Mouse (Mus musculus) heart, postnatal 0 days (tissue): ENCODE measurements around the gene Trmt1. TPM values are rescaled to one million over a fixed set of nuclear protein-coding genes. Genes with fewer than 3 reads are reported as not detected.
A peak's percentile ranks its signal among the peaks of the same experiment; 100 is the strongest.

Experiments used
- ATAC-seq: fragments of 200-750 bp; cut with Nextera tagmentation; 2 replicates; pipeline ENCODE4 v1.8.0; 2017; ENCODE audit warnings: low read depth, moderate number of reproducible peaks, moderate library complexity; ENCODE audit not compliant: insufficient read depth
- DNase-seq: peaks from one replicate; pipeline ENCODE4 v3.0.0-alpha.2; 2016; ENCODE audit warnings: low spot score
- H3K27ac ChIP-seq: fragments of 300-500 bp; sonication (generic); 2 replicates; pipeline ENCODE4 v1.5.1; 2014; ENCODE audit warnings: low read depth, mild to moderate bottlenecking
- H3K27me3 ChIP-seq: fragments of 300-500 bp; sonication (generic); 2 replicates; pipeline ENCODE4 v1.6.1; 2014; ENCODE audit warnings: low read length, mixed read lengths; ENCODE audit not compliant: control insufficient read depth, insufficient read depth
- H3K36me3 ChIP-seq: fragments of 300-500 bp; sonication (generic); replicated peaks from 2 replicates; pipeline ENCODE4 v1.6.1; 2014; ENCODE audit warnings: low read length, mixed read lengths; ENCODE audit not compliant: control insufficient read depth, insufficient read depth
- H3K4me1 ChIP-seq: fragments of 300-500 bp; sonication (generic); 2 replicates; pipeline ENCODE4 v1.6.1; 2014; ENCODE audit warnings: antibody characterized with exemption; ENCODE audit not compliant: control insufficient read depth, insufficient read depth
- H3K4me2 ChIP-seq: fragments of 300-500 bp; sonication (generic); 2 replicates; pipeline ENCODE4 v1.6.1; 2014; ENCODE audit warnings: low read depth, mild to moderate bottlenecking, low read length, moderate library complexity
- H3K4me3 ChIP-seq: fragments of 300-500 bp; sonication (generic); 2 replicates; pipeline ENCODE4 v1.5.1; 2014; ENCODE audit warnings: low read depth, low read length
- H3K9ac ChIP-seq: fragments of 300-500 bp; sonication (generic); replicated peaks from 2 replicates; pipeline ENCODE4 v1.6.1; 2014; ENCODE audit warnings: low read depth, low read length, mixed read lengths
- H3K9me3 ChIP-seq: fragments of 300-500 bp; sonication (generic); replicated peaks from 2 replicates; pipeline ENCODE4 v1.6.1; 2016; ENCODE audit warnings: low read length; ENCODE audit not compliant: control insufficient read depth
- CTCF ChIP-seq: IDR thresholded peaks from 2 replicates; pipeline ENCODE4 v1.5.1; 2016; ENCODE audit warnings: antibody characterized with exemption, control low read depth, low read depth
- EP300 ChIP-seq: IDR thresholded peaks from 2 replicates; pipeline ENCODE4 v1.6.1; 2016; ENCODE audit warnings: antibody characterized with exemption, low read depth
- WGBS: fragments of 180-500 bp; shearing (Covaris S2); extraction: QIAGEN DNeasy Blood & Tissue Kit; methylation state at CpG from one replicate; pipeline ENCODE4 v1.1.7; 2014; 5-methylcytosine and 5-hydroxymethylcytosine counted together
- polyA plus RNA-seq: library from polyadenylated mRNA; unstranded; fragments of >200 nt; fragmentation: Nextera tagmentation; extraction: Ambion mirVana; gene quantifications from 2 replicates; pipeline ENCODE4 v1.2.1, GENCODE M21; 2015
- total RNA-seq: library from RNA; depleted of rRNA; stranded (reverse); fragments of >200 nt; gene quantifications from 2 replicates; pipeline ENCODE4 v1.2.3, GENCODE M21; 2014; ENCODE audit warnings: low replicate concordance

Trmt1 gene
- total and polyA plus RNA-seq, 2 experiments from 2014 or later, result 29.5 to 98.3 TPM

DNA sequence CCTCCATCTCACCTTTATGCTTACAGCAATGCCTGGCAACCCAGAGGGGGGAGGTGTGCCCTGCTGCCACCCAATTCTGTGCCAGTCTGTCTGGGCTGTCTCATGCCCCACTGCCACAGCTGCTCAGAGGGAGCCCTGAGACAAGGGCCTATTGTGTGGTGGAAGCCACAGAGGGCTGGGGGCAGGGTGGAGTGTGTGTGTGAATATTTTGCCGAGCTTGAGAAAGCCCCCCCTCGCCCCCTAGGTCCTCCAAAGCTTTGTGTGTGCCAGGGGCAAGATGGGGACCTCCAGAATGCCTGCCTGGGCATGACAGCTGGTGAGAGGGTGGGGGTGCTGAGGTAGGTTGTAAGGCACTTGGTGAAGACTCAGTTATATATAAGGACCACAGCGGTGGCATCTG, 42.4 kb downstream of the Trmt1 start:
- no peaks in the 10 kb centered on the region for H3K27me3 ChIP-seq
- no peak for ATAC-seq
- TF ChIP-seq EP300 (no peak), CTCF (no peak)

DNA sequence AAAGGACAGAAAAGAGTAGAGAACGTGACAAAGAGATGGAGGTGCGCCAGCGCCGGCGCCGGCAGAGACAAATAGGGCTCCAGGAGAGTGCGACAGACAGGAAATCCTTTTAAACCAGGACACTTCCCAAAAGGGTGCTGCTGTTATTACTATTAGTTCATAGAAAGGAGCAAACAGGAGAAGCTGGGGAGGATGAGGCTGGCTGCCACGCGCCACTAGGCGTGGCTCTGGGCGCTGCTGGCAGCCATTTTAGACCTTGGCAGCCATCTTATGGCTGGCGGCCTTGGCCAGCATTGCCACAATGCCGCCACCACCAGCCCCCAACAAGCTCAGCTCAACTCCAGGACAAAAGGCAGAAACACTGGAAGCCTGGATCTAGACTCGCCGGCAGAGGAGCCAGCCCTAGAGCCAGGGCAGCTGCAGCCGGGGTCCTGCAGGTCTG, 43.8 kb downstream of the Trmt1 start:
- no peak overlapping the region for H3K9ac ChIP-seq
- 69% methylated on average over 16 of the region's 16 CpGs for WGBS
- DNase-seq (peak; percentile 53), ATAC-seq (peak; percentile 10; the same call in 1 of the 2 replicates)
- H3K9me3 ChIP-seq, result no peaks in the 10 kb centered on the region
- H3K36me3 ChIP-seq, result peaks cover 12% of the 10 kb centered on the region
- no peak; the same call in 1 of the 2 replicates for TF ChIP-seq EP300
- no peak overlapping the region for H3K4me3 ChIP-seq
- H3K4me1 ChIP-seq, result peaks cover 58% of the 10 kb centered on the region
- no peak overlapping the region for H3K4me2 ChIP-seq
- peak overlapping the region; percentile 78 for H3K27ac ChIP-seq
- no peaks in the 10 kb centered on the region for H3K27me3 ChIP-seq

More for the DNA sequence above, 42.4 kb downstream of the Trmt1 start:
- H3K9me3 ChIP-seq, result no peaks in the 10 kb centered on the region
- H3K4me3 ChIP-seq, result no peak overlapping the region
- H3K27ac ChIP-seq, result no peak overlapping the region
- H3K9ac ChIP-seq, result no peak overlapping the region
- H3K4me1 ChIP-seq, result peaks cover 64% of the 10 kb centered on the region
- no peak for DNase-seq
- peaks cover 12% of the 10 kb centered on the region for H3K36me3 ChIP-seq
- no peak overlapping the region for H3K4me2 ChIP-seq
- WGBS, result 84% methylated on average over 3 of the region's 3 CpGs

- Histone ChIP-seq H3K9me3 (no peaks in the 10 kb centered on the region), H3K36me3 (peaks cover 12% of the 10 kb centered on the region), H3K9ac (no peak overlapping the region), H3K4me1 (peaks cover 57% of the 10 kb centered on the region), H3K27me3 (no peaks in the 10 kb centered on the region), H3K4me3 (no peak overlapping the region), H3K27ac (peak overlapping the region; percentile 78), H3K4me2 (0 out of 2 replicates have a peak overlapping the region, but pooled peaks have one; percentile 8)
- whole genome bisulfite sequencing, result 36% methylated on average over 9 of the region's 9 CpGs
- peak; percentile 69 for DNase-seq
- TF ChIP-seq CTCF (no peak), EP300 (0 out of 2 replicates have a peak, but pooled peaks have one; percentile 63)
- peak; percentile 29 for ATAC-seq
These were observed 44.6 kb downstream of the Trmt1 start for GRCm38 (mm10) chr8:84730541-84731370.

DNA sequence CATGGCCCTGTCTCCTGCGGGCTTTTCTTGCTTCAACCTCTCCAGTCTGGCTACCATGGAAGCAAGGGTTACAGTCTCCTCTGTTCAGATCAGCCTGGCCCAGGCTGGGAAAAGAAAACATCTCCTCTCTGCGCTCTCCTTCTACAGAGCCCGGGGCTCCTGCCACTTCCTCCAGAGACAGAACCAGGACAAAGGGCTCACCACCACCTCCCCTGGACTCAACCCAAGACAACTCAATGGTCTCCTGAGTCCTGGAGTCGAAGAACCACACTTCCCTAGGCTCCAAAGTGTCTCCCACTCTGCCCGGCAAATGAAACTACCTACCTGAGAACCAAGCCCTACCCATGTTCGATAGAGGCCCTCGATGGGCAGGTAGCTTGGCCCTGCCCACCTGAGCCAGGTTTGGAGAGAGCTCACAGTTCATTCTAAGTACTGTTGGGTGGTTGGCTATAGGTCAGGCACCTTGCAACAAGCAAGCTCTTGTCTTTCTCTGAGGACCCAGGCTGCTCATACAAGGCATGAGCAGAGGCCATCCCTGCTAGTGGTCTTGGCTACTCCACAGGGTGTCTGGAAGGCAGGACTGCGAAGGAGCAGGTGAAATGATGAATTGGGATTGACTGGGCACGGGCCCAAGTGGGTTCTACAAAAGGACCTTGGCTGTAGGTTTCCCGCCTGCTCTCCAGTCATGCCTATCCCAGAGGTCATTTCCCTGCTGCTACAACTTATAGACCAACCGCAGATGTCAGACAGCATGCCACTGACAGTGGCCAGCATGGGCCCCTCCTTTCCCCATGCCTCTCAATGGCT, 45.5 kb downstream of the Trmt1 start:
- H3K9ac ChIP-seq, result no peak overlapping the region
- H3K9me3 ChIP-seq, result no peaks in the 10 kb centered on the region
- DNase-seq, result no peak
- H3K4me1 ChIP-seq, result peaks cover 58% of the 10 kb centered on the region
- 52% methylated on average over 11 of the region's 11 CpGs for WGBS
- no peak for ATAC-seq
- peak overlapping the region; percentile 70 for H3K27ac ChIP-seq
- peaks cover 11% of the 10 kb centered on the region for H3K36me3 ChIP-seq
- H3K4me2 ChIP-seq, result 0 out of 2 replicates have a peak overlapping the region, but pooled peaks have one; percentile 8
- TF ChIP-seq EP300 (no peak), CTCF (no peak)
- H3K27me3 ChIP-seq, result no peaks in the 10 kb centered on the region
- no peak overlapping the region for H3K4me3 ChIP-seq

GRCm38 (mm10) chr8:84732545-84732944, 46.4 kb downstream of the Trmt1 start:
- Histone ChIP-seq H3K4me3 (no peak overlapping the region), H3K4me1 (peaks cover 62% of the 10 kb centered on the region), H3K9me3 (no peaks in the 10 kb centered on the region), H3K4me2 (no peak overlapping the region), H3K9ac (no peak overlapping the region), H3K27ac (no peak overlapping the region), H3K36me3 (0 out of 2 replicates have a peak, but pooled peaks cover 3% of the 10 kb centered on the region), H3K27me3 (no peaks in the 10 kb centered on the region)
- no peak for DNase-seq
- no peak for TF ChIP-seq EP300
- ATAC-seq, result no peak
- WGBS, result 35% methylated on average over 5 of the region's 5 CpGs
